Mouse (Mus musculus) testis, adult 2 months (tissue): ENCODE measurements around the gene Reps2.

Experiments used
- CTCF ChIP-seq: fragments of 200-500 bp; IDR thresholded peaks from 2 replicates; pipeline ENCODE4 v1.5.1; 2012; ENCODE audit warnings: low read depth, mild to moderate bottlenecking, inconsistent platforms, low read length, moderate library complexity; ENCODE audit not compliant: control insufficient read depth, insufficient read depth, insufficient replicate concordance
- POLR2A ChIP-seq: fragments of 200-500 bp; IDR thresholded peaks from 2 replicates; pipeline ENCODE4 v1.6.1; 2012; ENCODE audit warnings: low read depth, mild to moderate bottlenecking, inconsistent platforms, low read length, moderate library complexity; ENCODE audit not compliant: control insufficient read depth

DNA sequence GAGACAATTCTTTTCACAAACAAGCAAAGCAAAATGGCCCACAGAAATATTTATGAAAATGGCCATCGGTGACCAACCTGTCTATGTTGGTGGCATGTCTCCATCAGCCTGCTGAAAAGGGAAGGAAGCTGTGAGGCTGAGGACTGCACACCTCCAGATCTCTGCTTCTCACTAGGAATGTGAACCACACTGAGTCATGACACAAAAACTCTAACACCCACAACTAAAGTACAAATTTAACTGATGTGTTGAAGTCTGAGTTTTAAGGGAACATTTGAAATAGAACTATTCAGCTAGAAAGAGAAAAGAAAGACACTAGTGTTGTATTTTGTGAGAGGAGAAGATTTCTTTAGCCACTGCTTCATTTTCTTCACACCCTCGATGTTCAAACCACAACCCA is 230.3 kb downstream of the Reps2 start:
- no peak for TF ChIP-seq POLR2A
- TF ChIP-seq CTCF, result no peak
